Mouse (Mus musculus) spleen, adult 2 months (tissue): Measurements from ENCODE around the gene Fam216b. TPM values are rescaled to one million over a fixed set of nuclear protein-coding genes. Genes with fewer than 3 reads are reported as not detected.

Experiments
- DNase-seq, 2 experiments: peaks; one replicate each; pipeline versions ENCODE4 v3.0.0 to v3.0.0-alpha.2; 2012 to 2021; ENCODE audit warnings: low spot score in 2 of 2, low read depth in 1 of 2
- H3K27ac ChIP-seq: fragments of 200-500 bp; 2 replicates; pipeline ENCODE4 v1.5.1; 2012; ENCODE audit warnings: low read length, inconsistent platforms; ENCODE audit not compliant: insufficient read depth
- H3K27me3 ChIP-seq: fragments of 200-500 bp; 2 replicates; pipeline ENCODE4 v1.6.1; 2012; ENCODE audit warnings: mild to moderate bottlenecking, moderate library complexity, low read length, inconsistent platforms; ENCODE audit not compliant: control insufficient read depth, insufficient read depth
- H3K36me3 ChIP-seq: fragments of 200-500 bp; 2 replicates; pipeline ENCODE4 v1.6.1; 2012; ENCODE audit warnings: mild to moderate bottlenecking, low read length, inconsistent platforms; ENCODE audit not compliant: control insufficient read depth, insufficient read depth
- H3K4me1 ChIP-seq: fragments of 200-500 bp; 2 replicates; pipeline ENCODE4 v1.6.1; 2011; ENCODE audit warnings: inconsistent platforms; ENCODE audit not compliant: control insufficient read depth, insufficient read depth, insufficient read length
- H3K4me3 ChIP-seq: fragments of 200-500 bp; 2 replicates; pipeline ENCODE4 v1.5.1; 2011; ENCODE audit warnings: mild to moderate bottlenecking, inconsistent platforms; ENCODE audit not compliant: insufficient read depth, insufficient read length; ENCODE audit errors: extremely low read depth
- CTCF ChIP-seq: fragments of 200-500 bp; IDR thresholded peaks from 2 replicates; pipeline ENCODE4 v1.5.1; 2011; ENCODE audit warnings: mild to moderate bottlenecking, inconsistent platforms; ENCODE audit not compliant: insufficient read depth, insufficient read length, insufficient replicate concordance; ENCODE audit errors: extremely low read depth
- POLR2A ChIP-seq: fragments of 200-500 bp; IDR thresholded peaks from 2 replicates; pipeline ENCODE4 v1.6.1; 2011; ENCODE audit warnings: low read depth, low read length, inconsistent platforms
- WGBS: fragments of 180-500 bp; shearing (Covaris S2); methylation state at CpG from one replicate; pipeline ENCODE4 v1.1.7; 2018; 5-methylcytosine and 5-hydroxymethylcytosine counted together
- polyA plus RNA-seq: library from polyadenylated mRNA; depleted of rRNA; stranded (reverse); fragments of >200 nt; gene quantifications from 2 replicates; pipeline ENCODE4 v1.2.3, GENCODE M21; 2012; rRNA removed

The Fam216b gene
- polyA plus RNA-seq, 1 experiment: not detected

GRCm38 (mm10) chr14:78048258-78048657, 40.5 kb downstream of the Fam216b start:
- Histone ChIP-seq H3K27ac (no peak overlapping the region), H3K4me1 (no peaks in the 10 kb centered on the region), H3K4me3 (no peak overlapping the region), H3K27me3 (no peaks in the 10 kb centered on the region), H3K36me3 (no peaks in the 10 kb centered on the region)
- no peak for TF ChIP-seq POLR2A
- TF ChIP-seq CTCF: no peak
- 93% methylated on average over 3 of the region's 3 CpGs for WGBS
- DNase-seq: no peak

DNA sequence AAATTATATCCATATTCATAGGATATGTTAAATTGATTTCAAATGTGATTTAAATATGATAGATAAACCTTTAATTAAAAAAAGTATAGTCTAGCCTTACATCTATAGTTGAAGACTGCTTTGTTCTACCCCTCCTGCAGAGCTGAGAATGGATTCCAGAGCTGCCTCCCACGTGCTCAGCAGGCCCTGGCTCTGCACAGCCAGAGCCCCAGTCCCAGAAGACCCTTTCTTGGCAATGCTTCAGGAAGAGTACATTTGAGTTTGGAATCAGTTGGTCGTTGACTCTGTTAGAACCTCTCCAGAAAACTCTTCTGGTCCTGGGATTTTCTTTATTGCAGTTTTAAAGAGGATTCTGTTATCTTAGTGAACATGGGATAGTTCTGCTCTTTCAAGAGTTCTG, 45.7 kb downstream of the Fam216b start:
- no peak for DNase-seq
- Histone ChIP-seq H3K36me3 (no peaks in the 10 kb centered on the region), H3K4me1 (no peaks in the 10 kb centered on the region), H3K27me3 (no peaks in the 10 kb centered on the region), H3K4me3 (no peak overlapping the region), H3K27ac (no peak overlapping the region)
- WGBS: 48% methylated on average over 2 of the region's 2 CpGs
- TF ChIP-seq CTCF (no peak), POLR2A (no peak)

DNA sequence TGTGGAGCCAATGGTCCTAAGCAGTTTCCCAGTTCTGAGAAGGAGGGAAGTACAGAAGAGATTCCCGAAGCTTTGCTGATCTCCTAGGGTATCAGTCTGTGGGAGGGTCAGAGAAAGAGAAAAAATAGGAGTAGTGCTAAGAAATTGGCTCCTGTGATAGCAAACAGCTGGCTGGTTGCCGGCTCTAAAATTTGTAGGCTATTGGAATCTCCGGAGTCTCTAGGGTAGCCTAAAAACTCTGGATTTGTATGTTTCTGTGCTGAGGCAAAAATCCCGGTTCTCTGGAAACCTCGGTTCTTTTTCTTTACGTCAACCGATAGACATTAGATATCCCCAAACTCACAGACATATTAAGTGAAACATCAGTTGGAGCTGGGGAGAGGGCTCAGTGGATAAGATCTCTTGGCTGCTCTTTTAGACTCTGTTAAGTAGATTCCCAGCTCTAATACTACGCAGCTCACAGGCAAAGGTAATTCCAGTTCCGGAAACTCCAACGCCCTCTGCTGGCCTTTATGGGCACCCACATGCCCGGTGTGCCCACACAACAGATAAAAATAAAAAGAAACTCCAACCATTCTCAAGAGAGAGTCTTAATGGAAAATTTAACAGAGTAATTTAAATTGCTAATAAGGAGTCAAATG, 46.8 kb downstream of the Fam216b start:
- 84% methylated on average over 11 of the region's 11 CpGs for WGBS
- H3K4me3 ChIP-seq: no peak overlapping the region
- H3K27ac ChIP-seq: no peak overlapping the region
- no peaks in the 10 kb centered on the region for H3K4me1 ChIP-seq
- no peak for DNase-seq
- TF ChIP-seq CTCF: no peak
- no peak for TF ChIP-seq POLR2A
- no peaks in the 10 kb centered on the region for H3K27me3 ChIP-seq
- no peaks in the 10 kb centered on the region for H3K36me3 ChIP-seq

DNA sequence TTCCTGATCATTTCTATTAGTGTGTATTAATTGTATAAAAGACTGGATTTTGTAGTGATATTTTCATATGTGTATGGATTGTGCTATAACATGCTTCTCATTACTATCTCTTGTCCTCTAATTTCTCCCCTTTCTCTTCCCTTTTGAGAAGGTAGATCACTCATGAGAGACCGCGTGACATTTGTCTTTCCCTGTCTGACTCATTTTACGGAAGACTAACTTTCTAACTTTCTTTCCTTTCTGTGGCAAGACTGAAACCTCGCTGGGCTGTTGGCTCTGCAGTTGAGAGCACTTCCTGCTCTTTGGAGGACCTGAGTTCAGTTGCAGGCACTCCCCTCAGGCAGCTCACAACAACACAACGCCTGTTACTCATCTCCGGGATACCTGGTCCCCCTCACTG, 48.2 kb downstream of the Fam216b start:
- Histone ChIP-seq H3K4me1 (no peaks in the 10 kb centered on the region), H3K4me3 (no peak overlapping the region), H3K27ac (no peak overlapping the region), H3K36me3 (no peaks in the 10 kb centered on the region), H3K27me3 (no peaks in the 10 kb centered on the region)
- TF ChIP-seq CTCF (no peak), POLR2A (no peak)
- DNase-seq: no peak
- 58% methylated on average over 6 of the region's 6 CpGs for WGBS

DNA sequence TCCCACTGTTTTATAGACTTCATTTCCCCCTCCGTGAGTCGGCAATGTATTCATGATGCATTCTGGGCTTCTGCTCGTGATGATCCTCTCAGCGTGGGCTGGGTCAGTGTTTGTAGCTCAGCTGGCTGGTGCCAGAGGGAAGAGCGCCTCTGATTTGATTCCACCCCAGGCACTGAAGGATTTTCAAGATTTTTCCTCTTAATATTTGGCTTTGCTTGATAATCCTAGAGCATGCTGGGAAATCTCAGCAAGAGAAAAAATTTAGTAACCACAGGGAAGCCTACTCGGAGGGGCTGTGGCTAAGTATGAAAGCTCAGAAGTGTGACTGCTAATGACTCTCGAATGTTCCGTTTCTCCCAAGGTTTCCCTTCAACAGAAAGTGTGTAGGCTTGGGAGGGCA, 49.9 kb downstream of the Fam216b start:
- H3K27me3 ChIP-seq: no peaks in the 10 kb centered on the region
- H3K27ac ChIP-seq: no peak overlapping the region
- 69% methylated on average over 8 of the region's 8 CpGs for WGBS
- no peak overlapping the region for H3K4me3 ChIP-seq
- DNase-seq: no peak
- no peak for TF ChIP-seq CTCF
- TF ChIP-seq POLR2A: no peak
- no peaks in the 10 kb centered on the region for H3K4me1 ChIP-seq
- no peaks in the 10 kb centered on the region for H3K36me3 ChIP-seq

Other genes with a start within 250 kb of the Fam216b start
- 3.5 and 4.0 TPM in 2 replicates for gene Dnajc15, start 213.9 kb downstream of the Fam216b start, polyA plus RNA-seq
- gene Epsti1, start 184.8 kb downstream of the Fam216b start, polyA plus RNA-seq: 35.3 and 49.6 TPM in 2 replicates
- gene Tnfsf11, start 219.0 kb upstream of the Fam216b start, polyA plus RNA-seq: 0.61 and 1.0 TPM in 2 replicates